Mouse (Mus musculus) megakaryocyte progenitor cell, adult 5-6 weeks (primary cell): ENCODE measurements around the gene 2210016L21Rik. TPM values are rescaled to one million over a fixed set of nuclear protein-coding genes. Genes with fewer than 3 reads are reported as not detected.
"Not testable (repeated sequence)": the region's sequence is repeated elsewhere in the genome, so short reads cannot be mapped to it uniquely, and the experiment has no call there.

Source experiments
- ATAC-seq: replicated peaks from 2 replicates; pipeline ENCODE4 v1.8.0; 2016; ENCODE audit warnings: mild to moderate bottlenecking, moderate TSS enrichment, inconsistent platforms; ENCODE audit not compliant: poor library complexity
- total RNA-seq, 2 experiments: library from RNA; stranded (forward) in 1 of 2; stranded (reverse) in 1 of 2; fragments of 157-497, 149-512 nt in 1 of 2; fragments of 200-1000 nt in 1 of 2; gene quantifications; 2 replicates each; pipeline versions ENCODE4 v1.2.3 to v1.2.4; 2015 to 2017

2210016L21Rik gene
- total RNA-seq, 2 experiments from 2014 or later = 12.7 to 13.3 TPM

DNA sequence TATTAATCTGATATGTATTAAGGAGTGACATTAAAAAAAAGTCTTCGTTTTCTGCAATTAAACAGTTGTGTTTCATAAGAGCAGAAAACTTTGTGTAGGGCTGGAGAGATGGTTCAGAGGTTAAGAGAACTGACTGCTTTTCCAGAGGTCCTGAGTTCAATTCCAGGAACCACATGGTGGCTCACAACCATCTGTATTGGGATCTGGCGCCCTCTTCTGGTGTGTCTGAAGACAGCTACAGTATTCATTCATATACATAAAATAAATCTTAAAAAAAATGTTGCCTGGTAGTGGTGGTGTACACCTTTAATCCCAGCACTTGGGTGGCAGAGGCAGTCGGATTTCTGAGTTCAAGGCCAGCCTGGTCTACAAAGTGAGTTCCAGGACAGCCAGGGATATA, 820 bp upstream of the 2210016L21Rik start:
- ATAC-seq = not testable (repeated sequence)

DNA sequence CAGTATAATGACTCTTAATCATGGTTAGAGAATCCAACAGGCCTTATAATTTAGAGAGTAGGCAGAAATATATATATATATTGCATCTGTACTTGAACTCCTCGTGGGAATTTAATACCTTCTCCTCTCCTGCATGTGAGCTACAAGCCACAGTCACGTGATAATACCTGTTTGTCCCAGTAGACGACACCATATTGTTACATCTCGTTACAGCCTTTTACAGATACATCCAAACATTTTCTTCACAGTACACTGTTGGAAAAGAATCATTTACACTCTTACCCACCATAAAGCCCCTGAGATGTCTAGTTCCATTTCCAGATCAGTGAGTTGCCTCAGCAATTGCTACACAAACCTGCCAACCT, 790 bp downstream of the 2210016L21Rik start:
- ATAC-seq = no peak

DNA sequence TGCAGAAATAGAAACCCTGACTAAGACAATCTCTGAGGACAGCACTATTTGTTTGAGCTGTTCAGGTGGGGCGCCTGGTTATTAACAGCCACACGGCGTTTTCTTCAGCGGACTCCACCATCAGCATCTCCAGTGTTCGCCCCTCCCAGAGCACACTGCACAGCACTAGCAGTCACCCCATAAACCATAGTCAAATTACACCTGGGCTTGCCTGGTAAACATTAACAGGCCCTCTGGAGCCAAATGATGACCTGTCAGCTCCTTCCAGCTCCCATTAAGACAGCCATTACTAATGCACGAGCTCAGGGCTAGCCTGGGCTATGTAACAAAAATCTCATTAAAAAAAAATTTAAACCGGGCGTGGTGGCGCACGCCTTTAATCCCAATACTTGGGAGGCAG, 3.1 kb downstream of the 2210016L21Rik start:
- no peak for ATAC-seq

DNA sequence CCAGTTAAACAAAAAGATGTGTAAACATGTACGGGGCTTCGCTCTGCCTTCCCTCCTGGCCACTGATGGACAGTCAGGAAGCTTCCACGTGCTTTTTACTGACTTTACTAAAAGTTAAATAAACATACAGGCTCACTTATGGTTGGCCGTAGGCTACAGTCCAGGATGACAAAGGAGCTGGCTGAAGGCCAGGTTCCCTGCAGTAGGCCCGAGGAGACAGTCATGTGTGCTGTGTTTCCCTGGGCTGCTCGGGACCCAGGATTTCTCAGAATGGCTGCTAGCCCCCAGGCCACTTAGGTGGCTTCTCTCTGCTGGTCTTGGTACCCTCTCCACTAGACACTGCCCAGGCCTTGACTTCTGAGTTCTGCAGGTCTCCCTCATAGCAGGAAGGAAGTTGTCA, 6.9 kb downstream of the 2210016L21Rik start:
- no peak for ATAC-seq

DNA sequence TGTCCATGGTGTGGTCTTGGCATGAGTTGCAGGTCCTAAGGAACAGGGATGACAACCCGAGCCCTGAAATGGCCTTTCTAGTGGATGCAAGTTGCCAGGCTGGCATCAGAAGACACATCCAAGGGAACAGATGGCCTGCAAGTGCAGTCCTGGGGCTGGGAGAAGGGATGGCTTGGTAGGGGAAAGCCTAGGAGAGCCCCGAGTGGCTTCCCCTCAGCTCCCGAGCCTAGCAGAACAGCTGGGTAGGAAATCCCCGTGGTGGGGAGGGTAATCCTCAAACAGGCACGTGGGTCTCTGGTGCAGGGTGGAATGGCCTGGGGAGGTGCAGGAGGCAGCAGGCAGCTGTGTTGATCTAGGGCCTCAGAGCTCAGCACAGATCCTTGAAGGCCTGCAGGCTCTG, 7.4 kb downstream of the 2210016L21Rik start:
- ATAC-seq = no peak

DNA sequence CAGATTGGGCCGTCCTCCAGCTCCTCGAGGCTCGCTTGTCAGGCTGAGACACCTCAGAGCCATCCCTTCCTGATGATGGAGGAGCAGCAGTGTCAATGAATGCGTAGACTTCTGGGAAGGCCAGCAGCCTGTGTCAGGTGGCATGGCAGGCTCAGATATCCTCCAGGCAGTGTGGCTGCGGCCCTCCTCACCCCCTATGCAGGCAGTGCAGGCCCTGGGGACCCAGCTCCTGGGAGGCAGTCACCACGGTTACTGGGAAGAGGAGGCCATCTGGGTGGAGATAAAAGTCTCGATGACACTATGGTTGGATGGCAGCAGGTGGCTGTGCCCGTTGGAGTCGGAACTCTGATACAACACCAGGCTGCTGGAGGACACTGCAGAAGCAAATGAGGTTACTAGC, 7.9 kb downstream of the 2210016L21Rik start:
- ATAC-seq = no peak

DNA sequence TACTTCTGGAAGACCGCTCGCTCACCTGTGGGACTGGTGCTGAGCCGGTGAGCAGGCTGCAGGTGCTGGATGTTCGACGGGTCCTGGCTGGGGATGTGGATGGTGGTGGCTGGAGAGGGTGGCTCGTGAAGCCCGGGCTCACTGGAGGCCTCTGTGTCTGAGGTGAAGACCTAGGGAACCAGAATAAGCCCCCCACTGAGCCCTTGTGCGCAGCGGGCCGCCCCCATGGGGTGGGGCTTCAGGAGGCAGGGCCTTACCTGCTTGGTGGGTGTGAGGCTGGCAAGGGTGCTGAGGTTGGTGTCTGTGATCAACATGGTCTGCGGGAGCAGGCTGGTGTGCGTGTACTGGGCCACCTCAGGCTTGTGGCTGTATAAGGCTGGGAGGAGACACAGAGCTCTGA, 8.7 kb downstream of the 2210016L21Rik start:
- ATAC-seq = no peak

DNA sequence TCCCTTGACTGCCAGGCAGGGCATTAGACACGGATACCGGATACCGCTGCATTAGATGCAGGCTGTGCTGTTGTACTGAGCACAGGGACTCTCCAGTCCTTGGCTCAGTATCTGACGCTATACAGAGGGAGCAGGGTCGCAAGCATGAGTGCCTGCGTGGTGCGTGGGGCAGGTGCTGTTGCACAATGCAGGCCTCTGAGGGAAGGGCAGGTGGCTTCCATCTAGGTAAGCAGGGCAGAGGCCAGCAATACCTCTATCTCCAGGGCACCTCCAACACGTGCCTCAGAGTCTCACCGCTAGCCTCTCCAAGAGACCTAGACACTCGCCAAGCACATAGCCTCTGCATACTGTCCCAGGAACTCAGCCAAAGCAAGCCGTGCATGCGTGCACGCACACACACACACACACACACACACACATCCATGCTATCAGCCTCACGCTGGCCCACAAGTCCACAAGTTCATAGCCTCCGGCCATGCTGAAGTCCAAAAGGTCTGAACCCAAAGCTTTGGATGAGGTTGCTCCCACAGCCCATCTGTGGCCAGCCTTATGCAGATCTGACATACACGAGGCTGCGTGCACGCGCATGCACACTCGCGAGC, 9.4 kb downstream of the 2210016L21Rik start:
- no peak for ATAC-seq

DNA sequence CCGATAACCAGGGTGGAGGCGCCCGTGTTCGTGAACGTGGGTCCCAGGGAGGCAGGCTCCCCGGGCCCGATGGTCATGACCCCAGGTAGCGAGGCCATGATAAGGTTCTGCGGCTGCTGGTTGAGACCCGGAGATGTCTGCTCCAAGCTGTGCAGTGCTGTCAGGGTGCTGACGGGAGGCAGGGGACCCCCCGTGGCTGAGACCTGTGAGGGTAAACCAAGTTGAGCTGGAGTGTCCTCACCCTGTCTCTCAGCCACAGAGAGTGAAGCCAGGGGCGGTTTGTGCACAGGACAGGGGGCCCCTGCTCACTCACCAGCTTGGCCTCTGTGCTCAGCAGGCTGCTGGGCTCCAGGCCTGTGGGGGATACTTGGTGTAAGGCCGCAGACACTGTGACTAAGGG, 11.4 kb downstream of the 2210016L21Rik start:
- no peak for ATAC-seq

DNA sequence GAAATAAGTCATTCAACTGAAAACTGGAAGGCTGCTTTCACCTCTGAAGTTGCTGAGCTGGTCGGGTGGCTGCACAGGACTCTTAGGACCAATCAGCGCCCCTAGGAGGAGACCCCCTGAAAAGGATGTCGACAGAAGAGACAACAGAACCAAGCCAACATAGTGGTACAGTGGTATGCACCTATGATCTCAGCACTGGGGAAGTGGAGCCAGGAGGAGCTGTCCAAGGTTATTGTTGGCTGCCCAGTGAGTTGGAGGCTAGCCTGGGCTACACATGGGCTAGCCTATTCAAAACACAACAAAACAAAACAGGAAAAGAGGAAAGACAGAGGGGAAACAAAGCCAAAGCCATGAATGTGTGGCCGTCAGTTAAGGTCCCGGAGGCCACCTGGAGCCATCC, 16.1 kb downstream of the 2210016L21Rik start:
- no peak for ATAC-seq

DNA sequence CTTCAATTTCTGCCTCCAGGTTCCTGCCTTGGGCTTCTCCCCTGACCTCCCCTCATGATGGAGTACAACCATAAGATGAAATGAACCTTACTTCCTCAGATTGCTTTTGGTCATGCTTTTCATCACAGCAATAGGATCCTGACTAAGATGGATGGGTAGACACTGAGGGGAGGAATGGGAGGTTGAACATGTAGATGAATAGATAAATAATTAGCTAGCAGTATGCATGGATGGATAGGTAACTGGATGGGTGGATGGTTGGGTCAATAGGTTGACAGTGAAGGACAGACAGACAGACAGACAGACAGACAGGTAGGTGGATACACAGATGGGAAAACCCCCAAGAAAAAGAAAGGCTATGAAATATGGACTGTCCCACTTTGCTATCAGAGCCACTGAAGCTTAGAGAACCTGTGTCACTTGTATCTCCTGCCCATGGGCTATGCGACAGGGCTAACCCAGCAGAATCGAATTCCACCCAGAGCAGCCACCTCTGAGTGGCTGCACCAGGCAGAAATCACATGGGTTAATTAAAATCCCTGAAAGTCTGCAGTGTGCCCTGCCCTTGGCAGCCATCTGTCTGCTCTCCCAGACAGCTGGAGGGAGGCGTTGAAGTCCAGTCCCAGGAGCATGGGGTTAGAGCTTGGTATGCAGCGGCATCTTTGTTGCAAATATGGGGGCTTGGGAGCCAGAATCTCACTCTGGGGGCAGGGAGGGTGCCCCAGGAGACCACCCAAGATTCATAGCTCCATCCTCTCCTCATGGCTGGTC, 19.8 kb downstream of the 2210016L21Rik start:
- ATAC-seq = no peak

DNA sequence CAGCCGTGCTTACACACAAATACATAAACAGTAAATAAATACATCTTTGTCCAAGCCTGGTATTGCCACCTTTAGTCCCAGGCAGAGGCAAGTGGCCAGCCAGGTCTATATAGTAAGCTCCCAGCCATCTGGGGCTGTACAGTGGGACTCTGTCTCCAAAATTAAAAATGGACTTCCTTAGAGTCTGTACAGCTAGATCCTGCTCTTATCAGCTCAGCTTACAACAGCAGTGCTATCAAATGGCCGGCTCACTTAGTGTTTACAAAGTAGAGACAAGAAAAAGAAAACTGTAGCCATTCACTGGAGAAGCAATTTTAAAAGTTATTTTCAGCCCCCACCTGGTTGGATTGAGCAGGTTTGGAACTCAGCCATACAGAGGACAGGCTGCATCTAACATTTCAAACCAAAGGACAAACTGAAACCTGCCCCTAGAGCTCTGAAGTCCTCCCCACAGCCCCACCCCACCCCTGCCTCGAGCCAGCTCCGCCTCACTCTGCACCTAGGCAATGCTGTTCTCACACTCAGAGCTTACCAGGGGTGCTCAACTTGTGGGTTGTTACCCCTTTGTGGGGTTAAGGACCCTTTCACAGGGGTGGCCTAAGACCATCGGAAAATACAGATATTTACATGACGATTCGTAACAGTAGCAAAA, 22.5 kb downstream of the 2210016L21Rik start:
- peak; percentile 65 for ATAC-seq

DNA sequence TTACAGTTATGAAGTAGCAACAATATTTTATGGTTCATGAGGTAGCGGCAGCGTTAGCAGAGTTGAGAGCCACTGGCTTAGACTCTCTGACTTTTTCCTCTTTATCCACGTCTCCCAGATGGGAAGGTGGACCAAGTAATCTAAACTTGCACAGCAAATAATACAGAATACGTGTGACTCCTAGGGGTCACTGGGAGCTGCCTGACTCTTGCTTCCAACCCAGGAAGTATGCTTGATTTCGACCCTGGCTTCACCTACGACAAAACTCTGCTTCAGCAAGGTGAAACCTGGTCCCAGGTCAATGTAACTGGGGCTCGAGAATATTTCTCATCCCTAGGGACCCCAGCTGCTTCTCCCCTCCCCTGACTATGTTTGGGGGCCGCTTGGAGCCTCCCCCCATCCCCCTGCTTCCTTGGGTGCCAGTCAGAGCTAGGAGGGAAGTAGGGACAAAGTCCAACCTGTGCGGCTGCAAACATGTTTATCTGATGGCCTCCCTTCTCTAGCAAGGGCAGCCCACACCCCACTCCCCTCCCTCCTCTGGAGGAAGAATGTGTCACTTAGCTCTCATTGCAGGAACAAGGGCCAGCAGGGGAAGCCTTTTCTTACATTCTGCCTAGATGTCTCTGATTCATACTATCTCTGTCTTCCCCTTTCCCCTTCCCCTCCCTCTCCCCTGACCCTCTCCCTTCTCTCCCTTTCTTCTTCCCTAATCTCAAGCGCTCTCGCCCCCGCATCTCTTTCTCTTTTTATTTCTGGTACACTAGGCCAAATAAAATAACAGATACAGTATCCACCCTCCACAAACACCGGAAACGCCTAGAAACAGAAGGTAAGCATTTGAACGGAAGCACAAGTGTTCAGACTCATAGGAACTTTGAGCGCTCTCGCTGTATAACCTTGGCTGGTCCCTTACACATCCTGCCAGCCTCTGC, 23.3 kb downstream of the 2210016L21Rik start:
- ATAC-seq = 0 out of 2 replicates have a peak, but pooled peaks have one; percentile 12

DNA sequence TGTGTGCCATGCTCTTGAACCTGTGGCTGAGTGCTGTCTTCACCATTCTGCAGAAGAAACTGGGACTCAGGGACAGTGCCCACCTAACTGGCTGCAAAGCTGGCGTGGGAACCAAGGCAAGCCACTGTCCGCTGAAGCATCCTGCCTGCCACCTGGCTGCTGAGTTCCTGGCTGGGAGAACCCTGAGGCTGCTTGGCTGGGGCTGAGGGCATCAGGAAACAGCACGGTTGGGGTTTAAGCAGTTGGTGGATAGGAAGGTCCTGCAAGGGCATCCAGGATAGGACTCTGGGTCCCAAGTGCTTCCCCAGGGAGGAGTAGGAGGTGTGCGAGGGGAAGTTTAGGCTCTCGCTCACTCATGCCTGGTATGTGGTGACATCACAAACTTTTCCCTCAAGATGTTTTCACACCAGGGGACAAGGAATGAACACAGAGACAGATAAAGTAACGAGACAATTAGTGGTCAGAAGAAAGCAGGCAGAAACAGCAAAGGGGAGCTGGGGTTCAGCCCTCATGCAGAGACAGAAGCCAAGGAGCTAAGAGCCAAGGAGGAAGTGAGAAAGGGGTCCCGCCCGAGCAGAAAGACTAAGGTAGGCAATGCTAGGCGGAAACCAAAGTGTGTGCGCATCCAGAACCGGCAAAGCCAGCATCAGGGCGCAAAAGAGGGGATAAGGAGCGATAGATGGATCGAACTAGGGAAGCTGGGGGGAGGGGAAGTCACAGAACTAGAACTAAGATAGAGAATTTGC, 25.7 kb downstream of the 2210016L21Rik start:
- ATAC-seq = no peak; the same call in 1 of the 2 replicates

DNA sequence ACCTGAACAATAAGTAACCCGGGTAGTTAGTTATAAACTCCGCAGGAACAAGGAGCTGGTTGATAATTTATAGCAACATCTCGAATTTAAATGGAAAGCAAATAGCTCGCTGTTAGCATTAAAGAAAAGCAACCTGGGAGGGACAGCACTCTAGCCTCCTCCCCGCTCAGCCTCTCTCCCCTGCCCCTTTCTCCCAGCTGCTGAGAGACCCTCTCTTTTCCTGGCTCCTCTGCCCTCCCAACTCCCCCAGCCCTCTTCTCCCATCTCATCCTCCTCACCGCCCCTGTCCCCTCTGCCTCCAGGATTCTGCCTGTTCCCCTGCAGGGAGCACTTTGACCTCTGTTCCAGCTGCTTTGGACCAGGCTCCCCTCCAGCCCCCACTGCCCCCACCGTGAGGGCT, 26.7 kb downstream of the 2210016L21Rik start:
- ATAC-seq = no peak

DNA sequence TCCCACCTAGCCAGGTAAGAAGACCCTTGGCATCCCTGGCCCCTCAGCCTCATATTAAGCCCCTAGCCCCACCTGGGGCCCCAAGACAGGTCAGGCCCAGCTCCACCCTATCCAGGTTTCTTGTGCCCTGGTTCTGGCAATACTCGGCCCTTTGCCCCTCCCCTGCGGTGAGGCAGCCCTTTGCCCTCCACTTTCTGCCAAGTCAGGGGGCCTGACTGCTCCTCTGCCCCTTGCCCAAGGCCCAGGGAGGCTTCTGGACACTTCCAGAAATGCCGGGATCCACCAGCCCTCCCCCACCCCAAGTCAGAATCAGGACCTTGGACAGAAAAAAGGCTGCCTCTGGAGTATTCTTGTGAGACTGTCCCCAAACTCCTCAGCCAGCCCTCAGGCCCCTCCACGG, 27.1 kb downstream of the 2210016L21Rik start:
- no peak for ATAC-seq

DNA sequence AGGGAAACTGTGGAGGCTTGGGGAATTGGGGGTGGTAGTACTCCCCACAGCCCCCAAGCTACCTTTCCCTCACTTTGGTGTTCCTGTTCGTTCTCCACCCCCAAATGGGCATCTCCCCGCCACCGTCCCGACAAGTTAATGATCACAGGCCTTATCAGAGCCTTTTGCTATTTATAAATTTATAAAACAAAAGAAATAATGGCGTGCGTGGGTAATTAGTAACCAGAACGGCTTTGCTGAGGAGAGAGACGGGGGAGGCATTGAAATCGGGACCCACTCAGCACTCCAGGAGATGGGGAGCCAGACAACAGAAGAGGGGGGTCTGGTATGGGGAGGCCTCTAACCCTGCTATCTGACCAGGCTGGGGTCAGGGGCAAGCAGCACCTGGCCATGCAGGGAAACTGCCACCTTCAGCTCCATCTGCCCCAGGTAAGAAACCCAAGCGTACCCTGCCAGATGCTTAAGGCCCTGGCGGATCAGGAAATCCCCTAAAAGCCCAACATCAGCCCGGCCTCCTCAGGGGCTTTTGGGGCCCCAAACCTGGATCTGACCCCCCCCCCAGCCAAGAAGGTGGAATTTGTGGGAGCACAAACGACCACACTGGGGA, 27.8 kb downstream of the 2210016L21Rik start:
- no peak for ATAC-seq

DNA sequence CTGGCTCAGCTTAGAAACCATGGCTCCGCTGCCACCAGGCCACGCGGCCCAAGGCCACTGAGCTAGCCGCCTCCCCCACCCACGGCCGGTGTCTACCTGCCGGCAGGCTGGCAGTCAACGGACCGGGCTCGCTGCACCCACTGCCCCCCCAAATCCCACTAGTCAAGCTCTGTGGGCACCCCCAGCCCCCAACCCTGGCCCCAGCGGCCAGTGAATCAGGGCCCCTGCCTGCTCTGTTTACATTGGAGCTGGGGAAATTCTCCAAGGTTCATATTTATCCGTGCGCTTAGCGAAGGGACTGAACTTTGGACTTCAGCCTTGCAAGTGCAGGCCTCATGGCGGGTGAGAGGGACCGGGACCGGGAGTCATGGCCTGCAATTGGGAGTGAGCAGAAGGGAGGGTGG, 28.9 kb downstream of the 2210016L21Rik start, which contains the start of gene Hnf1a:
Gene Hnf1a, minus strand, starts transcription at position 271 of the 404 bp plus-strand sequence.
- no peak for ATAC-seq

DNA sequence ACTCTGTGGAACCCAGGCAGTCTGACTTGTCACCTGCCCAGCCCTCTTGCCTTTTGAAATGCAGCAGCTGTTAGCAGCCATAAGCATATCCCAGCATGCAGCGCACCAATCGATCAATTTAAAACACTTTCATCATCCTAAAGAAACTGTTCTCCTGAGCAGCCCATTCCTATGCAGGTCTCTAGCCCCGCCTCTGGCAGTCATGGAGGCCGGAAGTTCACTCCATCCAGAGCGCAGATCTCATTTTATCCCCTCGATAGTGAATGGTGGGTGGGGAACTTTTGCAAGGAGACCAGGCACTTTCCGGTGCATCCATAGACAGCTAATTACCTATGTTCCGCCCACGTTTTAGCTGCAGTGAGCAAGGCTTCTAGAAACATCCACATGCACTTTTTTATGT, 30.2 kb downstream of the 2210016L21Rik start:
- ATAC-seq = no peak

DNA sequence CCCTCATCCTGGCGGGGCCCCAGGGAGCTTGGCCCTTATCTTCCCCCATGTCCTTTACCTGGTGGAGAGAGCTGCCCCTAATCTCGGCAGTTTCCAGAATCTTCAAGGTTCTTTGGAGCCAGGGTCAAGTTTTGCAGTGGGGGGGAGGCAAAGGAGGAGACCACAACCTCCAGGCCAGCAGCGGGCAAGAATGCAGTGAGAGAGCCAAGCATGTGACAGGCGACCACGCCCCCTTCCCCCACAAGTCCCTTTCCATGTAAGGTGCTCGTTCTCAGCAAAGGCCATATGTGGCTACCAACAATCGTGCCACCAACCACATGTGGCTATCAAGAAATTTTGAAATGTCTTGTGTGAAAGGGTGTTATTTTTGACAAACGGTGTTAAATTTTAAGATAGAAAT, 31.2 kb downstream of the 2210016L21Rik start:
- no peak for ATAC-seq
